Mouse (Mus musculus): ENCODE measurements around the gene Hmgn1. TPM values are rescaled to one million over a fixed set of nuclear protein-coding genes. Genes with fewer than 3 reads are reported as not detected.

Hmgn1 gene
- polyA plus RNA-seq (2012) = 7.3 and 8.2 TPM in 2 replicates

DNA sequence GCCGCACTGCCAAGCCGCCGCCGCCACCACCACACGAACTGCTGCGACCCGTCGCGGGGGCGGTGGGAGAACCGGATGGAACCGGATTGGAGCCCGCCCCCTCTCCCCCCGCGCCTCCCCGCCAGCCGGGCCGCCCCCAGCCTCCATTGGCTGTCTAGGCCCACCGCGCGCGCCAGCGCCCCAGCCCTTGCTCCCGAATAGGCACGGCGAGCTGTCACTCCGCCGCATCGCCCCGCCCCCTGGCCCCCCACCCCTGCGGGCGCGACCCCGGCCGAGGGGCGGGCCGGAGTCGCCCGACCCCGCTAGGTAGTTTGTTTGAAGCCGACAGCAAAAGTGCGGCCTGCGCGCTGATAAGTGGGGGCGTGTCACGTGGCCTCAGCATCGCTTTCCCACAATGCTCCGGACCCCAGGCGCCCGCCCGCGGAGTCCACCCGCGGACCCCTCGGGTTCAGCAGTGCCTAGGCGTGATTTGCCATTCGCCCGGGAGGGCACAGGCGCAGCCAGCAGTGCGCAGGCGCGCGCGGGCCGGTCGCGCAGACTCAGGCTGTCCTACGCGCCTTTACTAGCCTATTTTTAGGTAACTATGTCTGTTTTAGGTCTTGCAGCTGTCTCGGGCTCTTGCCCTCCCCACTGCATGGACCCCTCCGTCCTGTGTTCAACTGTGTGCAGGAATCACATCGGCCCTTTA, at the start of gene Hmgn1:
TSS of gene Hmgn1 (minus strand) at position 73 of the 688 bp plus-strand sequence.
- Histone ChIP-seq H3K36me3 (ENCODE audit: control insufficient read depth) (peaks cover 35% of the 10 kb centered on the region), H3K4me1 (ENCODE audit: control insufficient read depth) (peaks cover 35% of the 10 kb centered on the region), H3K9me3 (ENCODE audit: control insufficient read depth, low read length) (no peaks in the 10 kb centered on the region), H3K27me3 (ENCODE audit: control insufficient read depth) (peaks cover 8% of the 10 kb centered on the region), H3K4me3 (replicated peaks) (peak within 1 kb of the TSS; percentile 77)
- no peak for TF ChIP-seq TAL1 (IDR thresholded peaks at IDR 0.05; ENCODE audit: low read length)

DNA sequence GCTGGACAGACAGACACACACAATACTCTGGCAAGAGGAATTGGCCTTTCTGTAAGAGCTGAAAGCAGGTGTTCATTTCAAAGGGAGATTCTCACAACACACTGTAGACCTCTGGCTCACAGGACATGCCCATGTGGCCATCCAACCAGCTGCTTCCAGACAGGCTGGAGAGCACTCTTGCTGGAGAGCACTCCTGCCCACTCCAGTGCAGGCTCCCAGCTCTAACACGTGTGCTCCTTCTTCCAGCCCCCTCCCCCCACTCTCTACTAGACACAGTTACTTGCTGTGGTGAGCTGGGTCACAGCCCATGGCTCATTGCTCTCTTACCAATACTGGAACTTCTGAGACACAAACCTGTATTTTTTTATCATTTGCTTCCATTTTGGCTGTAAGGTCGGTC, 47.9 kb upstream of the Hmgn1 start:
- H3K36me3 ChIP-seq (ENCODE audit: control insufficient read depth) = no peaks in the 10 kb centered on the region
- peaks cover 5% of the 10 kb centered on the region for H3K9me3 ChIP-seq (ENCODE audit: control insufficient read depth, low read length)
- H3K4me3 ChIP-seq (replicated peaks) = no peak overlapping the region
- H3K4me1 ChIP-seq (ENCODE audit: control insufficient read depth) = no peaks in the 10 kb centered on the region
- no peaks in the 10 kb centered on the region for H3K27me3 ChIP-seq (ENCODE audit: control insufficient read depth)
- TF ChIP-seq GATA1 (IDR thresholded peaks at IDR 0.05; ENCODE audit: low read length) (no peak), TAL1 (IDR thresholded peaks at IDR 0.05; ENCODE audit: low read length) (no peak)

DNA sequence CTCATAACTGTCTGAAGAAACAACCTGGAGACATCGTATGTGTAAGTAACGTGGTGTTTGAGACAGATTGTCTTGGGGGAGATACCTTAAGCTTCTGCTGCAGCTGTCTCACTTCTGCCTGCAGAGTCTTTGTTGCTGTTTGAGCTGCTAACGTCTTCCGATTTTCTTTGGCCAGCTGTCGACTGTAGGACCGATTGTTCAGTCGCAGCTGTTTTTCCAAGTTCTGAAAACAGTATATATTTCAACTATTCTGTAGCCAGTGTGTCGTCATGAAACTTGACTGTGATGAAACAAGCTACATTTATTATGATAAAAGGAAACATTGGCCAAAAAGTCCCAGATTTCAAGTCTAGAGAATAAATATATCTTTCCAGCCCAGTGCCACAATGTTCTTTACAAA, 46.1 kb upstream of the Hmgn1 start:
- no peaks in the 10 kb centered on the region for H3K27me3 ChIP-seq (ENCODE audit: control insufficient read depth)
- no peaks in the 10 kb centered on the region for H3K36me3 ChIP-seq (ENCODE audit: control insufficient read depth)
- no peaks in the 10 kb centered on the region for H3K4me1 ChIP-seq (ENCODE audit: control insufficient read depth)
- H3K4me3 ChIP-seq (replicated peaks) = no peak overlapping the region
- H3K9me3 ChIP-seq (ENCODE audit: control insufficient read depth, low read length) = peaks cover under 1% of the 10 kb centered on the region
- no peak for TF ChIP-seq GATA1 (IDR thresholded peaks at IDR 0.05; ENCODE audit: low read length)
- TF ChIP-seq TAL1 (IDR thresholded peaks at IDR 0.05; ENCODE audit: low read length) = no peak

DNA sequence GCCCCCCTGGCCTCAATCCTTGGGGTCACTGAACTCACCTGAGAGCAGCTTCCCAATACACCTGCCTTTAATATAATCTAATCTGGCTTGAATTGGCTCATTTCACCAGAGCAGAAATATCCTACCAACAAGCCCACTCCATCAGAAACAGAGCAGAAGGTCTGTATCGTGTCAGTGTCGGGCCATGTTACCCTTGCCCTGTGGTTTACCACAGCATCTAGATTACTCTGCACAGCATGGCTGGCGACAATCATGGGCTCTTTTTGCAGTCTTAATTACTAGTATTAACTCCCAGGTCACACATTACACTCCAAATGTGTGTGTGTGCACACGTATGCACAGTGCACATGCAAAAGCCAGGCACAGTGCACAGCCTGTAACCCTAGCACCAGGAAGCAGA, 41.3 kb upstream of the Hmgn1 start:
- Histone ChIP-seq H3K4me1 (ENCODE audit: control insufficient read depth) (no peaks in the 10 kb centered on the region), H3K27me3 (ENCODE audit: control insufficient read depth) (no peaks in the 10 kb centered on the region), H3K36me3 (ENCODE audit: control insufficient read depth) (no peaks in the 10 kb centered on the region), H3K9me3 (ENCODE audit: control insufficient read depth, low read length) (no peaks in the 10 kb centered on the region), H3K4me3 (replicated peaks) (no peak overlapping the region)
- no peak for TF ChIP-seq GATA1 (IDR thresholded peaks at IDR 0.05; ENCODE audit: low read length)
- no peak for TF ChIP-seq TAL1 (IDR thresholded peaks at IDR 0.05; ENCODE audit: low read length)

DNA sequence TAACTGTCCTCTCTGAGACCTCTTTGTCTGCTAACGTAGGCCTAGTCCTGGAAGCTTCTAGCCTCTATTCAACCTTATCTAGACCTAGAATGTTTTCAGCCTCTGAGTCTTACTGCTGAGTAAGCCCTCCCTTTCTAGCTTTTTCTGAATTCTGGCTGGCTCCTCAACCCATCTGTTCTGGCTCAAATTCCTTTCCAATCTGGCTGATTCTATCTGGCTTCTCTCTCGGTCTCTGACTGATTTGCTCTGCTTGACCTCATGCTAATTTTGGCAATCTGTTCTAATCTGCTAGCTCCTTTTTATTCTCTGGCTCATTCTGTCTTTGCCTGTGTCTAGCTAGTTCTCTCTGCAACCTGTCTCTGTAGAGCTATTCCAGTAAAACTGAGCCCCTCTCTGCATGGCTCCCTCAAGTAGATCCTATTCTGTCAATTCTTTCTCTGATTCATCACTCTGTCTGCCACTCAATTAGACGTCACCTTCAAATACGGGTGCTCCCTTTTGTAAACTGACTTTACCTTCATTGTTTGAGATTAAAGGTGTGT, 38.3 kb upstream of the Hmgn1 start:
- Histone ChIP-seq H3K27me3 (ENCODE audit: control insufficient read depth) (no peaks in the 10 kb centered on the region), H3K9me3 (ENCODE audit: control insufficient read depth, low read length) (no peaks in the 10 kb centered on the region), H3K4me1 (ENCODE audit: control insufficient read depth) (no peaks in the 10 kb centered on the region), H3K36me3 (ENCODE audit: control insufficient read depth) (no peaks in the 10 kb centered on the region), H3K4me3 (replicated peaks) (no peak overlapping the region)
- TF ChIP-seq TAL1 (IDR thresholded peaks at IDR 0.05; ENCODE audit: low read length) = no peak
- no peak for TF ChIP-seq GATA1 (IDR thresholded peaks at IDR 0.05; ENCODE audit: low read length)

DNA sequence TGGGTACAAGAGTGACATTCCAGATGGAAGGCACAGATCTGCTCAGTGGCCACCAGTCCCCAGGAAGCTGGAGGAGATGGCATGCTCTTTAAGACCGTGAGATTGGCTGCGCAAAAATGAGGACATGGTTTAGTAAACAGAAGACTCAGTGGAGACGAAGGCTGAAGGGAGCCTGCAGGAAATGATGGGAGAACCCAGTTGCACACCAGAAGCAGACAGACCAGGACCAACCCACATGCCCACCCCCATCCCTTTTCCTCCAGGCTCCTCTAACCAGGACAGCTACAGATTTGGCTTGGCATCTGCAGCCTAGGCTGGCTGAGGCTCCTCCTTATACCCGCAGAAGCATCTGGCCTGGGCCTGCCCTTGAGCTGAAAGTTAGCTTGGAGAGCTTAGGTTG, 33.8 kb upstream of the Hmgn1 start:
- Histone ChIP-seq H3K27me3 (ENCODE audit: control insufficient read depth) (peaks cover 15% of the 10 kb centered on the region), H3K9me3 (ENCODE audit: control insufficient read depth, low read length) (no peaks in the 10 kb centered on the region), H3K4me3 (replicated peaks) (no peak overlapping the region), H3K4me1 (ENCODE audit: control insufficient read depth) (peaks cover 11% of the 10 kb centered on the region), H3K36me3 (ENCODE audit: control insufficient read depth) (peaks cover 4% of the 10 kb centered on the region; the same call in 1 of the 2 replicates)
- TF ChIP-seq GATA1 (IDR thresholded peaks at IDR 0.05; ENCODE audit: low read length) (no peak), TAL1 (IDR thresholded peaks at IDR 0.05; ENCODE audit: low read length) (no peak)

DNA sequence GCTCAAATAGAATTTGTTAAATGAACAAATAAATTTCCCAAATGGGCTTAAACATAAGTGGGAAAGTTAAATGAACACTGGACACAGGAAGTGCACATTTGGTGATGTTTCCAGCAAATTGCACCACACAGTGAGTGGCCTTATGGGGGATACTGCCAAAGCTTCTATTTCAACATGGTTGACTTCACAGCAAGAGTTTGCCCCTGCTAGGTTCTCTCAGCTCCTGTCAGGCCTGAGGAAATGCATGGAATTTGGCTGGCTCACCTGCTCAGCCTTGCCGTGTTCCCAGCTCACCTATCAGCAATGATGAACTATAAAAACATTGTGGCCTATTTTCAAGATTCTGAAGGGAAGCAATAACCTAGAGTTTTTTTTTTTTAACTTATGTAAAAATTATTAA, 33.4 kb upstream of the Hmgn1 start:
- H3K4me3 ChIP-seq (replicated peaks) = no peak overlapping the region
- TF ChIP-seq GATA1 (IDR thresholded peaks at IDR 0.05; ENCODE audit: low read length) (no peak), TAL1 (IDR thresholded peaks at IDR 0.05; ENCODE audit: low read length) (no peak)
- H3K36me3 ChIP-seq (ENCODE audit: control insufficient read depth) = peaks cover 4% of the 10 kb centered on the region; the same call in 1 of the 2 replicates
- H3K27me3 ChIP-seq (ENCODE audit: control insufficient read depth) = peaks cover 15% of the 10 kb centered on the region
- H3K4me1 ChIP-seq (ENCODE audit: control insufficient read depth) = peaks cover 11% of the 10 kb centered on the region
- no peaks in the 10 kb centered on the region for H3K9me3 ChIP-seq (ENCODE audit: control insufficient read depth, low read length)

DNA sequence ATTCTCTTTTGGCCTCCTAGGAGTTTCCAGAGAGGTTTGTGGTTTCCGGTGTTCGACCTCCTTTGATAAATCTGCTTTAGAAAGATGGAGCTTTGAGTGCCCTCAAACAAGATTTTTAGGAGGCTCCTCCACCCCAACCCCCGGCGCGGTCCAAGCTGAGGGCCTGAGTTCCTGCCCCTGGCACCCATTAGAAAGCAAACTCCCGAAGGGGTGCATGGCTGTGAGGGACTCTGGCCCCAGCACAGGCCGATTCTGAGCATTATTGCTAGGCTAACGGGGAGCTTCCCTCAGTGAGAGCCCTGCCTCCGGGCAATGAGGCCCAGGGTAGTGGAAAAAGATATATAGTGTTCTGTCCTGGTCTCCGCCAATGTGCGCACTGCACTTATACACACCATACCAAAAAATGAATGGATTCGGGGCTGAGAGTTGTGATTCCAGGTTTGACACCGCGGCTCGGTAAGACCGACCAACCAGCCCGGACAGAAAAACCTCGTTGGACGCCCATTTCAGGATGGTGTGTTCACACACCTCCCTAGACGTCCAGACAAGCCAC, 32.3 kb upstream of the Hmgn1 start:
- peaks cover 11% of the 10 kb centered on the region for H3K4me1 ChIP-seq (ENCODE audit: control insufficient read depth)
- no peaks in the 10 kb centered on the region for H3K9me3 ChIP-seq (ENCODE audit: control insufficient read depth, low read length)
- H3K4me3 ChIP-seq (replicated peaks) = peak overlapping the region; percentile 58
- H3K36me3 ChIP-seq (ENCODE audit: control insufficient read depth) = peaks cover 4% of the 10 kb centered on the region; the same call in 1 of the 2 replicates
- H3K27me3 ChIP-seq (ENCODE audit: control insufficient read depth) = peaks cover 15% of the 10 kb centered on the region
- TF ChIP-seq TAL1 (IDR thresholded peaks at IDR 0.05; ENCODE audit: low read length) = no peak
- TF ChIP-seq GATA1 (IDR thresholded peaks at IDR 0.05; ENCODE audit: low read length) = no peak

DNA sequence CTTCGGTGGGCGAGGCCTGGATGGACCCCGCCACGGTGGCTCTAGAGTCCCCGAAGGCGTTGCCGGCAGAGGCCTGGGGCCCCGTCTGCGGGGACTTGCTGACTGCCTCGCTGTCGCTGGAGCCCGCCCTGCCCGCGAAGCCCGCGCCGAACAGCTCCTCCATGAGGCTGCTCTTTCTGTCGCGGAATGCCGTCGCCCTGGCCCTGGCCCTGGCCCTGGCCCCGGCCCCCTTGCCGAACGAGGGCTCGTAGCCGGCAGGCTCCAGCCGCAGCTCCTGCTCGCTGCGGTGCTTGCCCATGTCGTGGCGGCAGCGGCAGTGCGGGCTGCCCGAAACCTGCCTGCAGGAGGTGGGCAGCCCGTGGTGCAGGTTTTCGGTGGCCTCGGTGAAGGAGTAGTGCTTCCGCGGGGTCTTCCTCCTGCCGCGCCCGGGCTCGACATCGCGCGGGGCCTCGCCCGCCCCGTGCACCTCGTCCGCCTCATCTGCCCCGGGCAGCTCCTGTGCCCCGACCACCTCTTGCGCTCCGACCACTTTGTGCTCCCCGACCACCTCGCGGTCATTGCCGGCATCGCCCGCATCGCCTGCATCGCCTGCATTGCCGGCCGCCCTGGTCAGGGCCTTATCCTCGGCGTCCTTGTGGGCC, 31.7 kb upstream of the Hmgn1 start:
- H3K36me3 ChIP-seq (ENCODE audit: control insufficient read depth) = peaks cover 4% of the 10 kb centered on the region; the same call in 1 of the 2 replicates

More for the DNA sequence above, 31.7 kb upstream of the Hmgn1 start:
- H3K4me1 ChIP-seq (ENCODE audit: control insufficient read depth) = peaks cover 11% of the 10 kb centered on the region
- no peaks in the 10 kb centered on the region for H3K9me3 ChIP-seq (ENCODE audit: control insufficient read depth, low read length)
- TF ChIP-seq TAL1 (IDR thresholded peaks at IDR 0.05; ENCODE audit: low read length) (no peak), GATA1 (IDR thresholded peaks at IDR 0.05; ENCODE audit: low read length) (no peak)
- H3K4me3 ChIP-seq (replicated peaks) = peak overlapping the region; percentile 58
- H3K27me3 ChIP-seq (ENCODE audit: control insufficient read depth) = peaks cover 15% of the 10 kb centered on the region
